Mouse (Mus musculus): ENCODE measurements around the gene Grin1.

DNA sequence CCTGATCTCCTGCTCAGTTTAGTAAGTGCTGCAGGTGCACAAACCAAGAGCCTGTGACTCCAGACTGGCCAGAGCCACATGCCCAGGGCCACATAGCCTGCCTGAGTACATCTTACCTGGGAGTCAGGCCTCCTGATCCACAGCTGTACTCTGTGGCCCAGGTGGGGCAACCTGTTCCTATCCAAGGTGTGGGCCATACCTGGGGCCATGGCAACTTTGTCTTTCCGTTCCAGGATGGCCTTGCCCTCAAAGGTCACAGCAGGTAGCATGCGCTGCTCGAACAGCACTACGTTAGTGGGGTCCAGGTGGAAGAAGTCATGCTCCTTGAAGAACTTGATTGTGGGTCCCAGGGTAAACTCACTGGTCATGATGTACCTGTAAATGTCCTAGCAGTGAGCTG is 45.3 kb upstream of the Grin1 start:
- TF ChIP-seq CTCF (IDR thresholded peaks at IDR 0.05; ENCODE audit: insufficient read depth, low read depth, low read length), result no peak
- TF ChIP-seq POLR2A (IDR thresholded peaks at IDR 0.05; ENCODE audit: insufficient read depth, low read depth, low read length), result no peak

All from olfactory bulb, adult 2 months (tissue).